Mouse (Mus musculus): ENCODE results near the gene Susd6.
A peak's percentile ranks its signal among the peaks of the same experiment; 100 is the strongest.

DNA sequence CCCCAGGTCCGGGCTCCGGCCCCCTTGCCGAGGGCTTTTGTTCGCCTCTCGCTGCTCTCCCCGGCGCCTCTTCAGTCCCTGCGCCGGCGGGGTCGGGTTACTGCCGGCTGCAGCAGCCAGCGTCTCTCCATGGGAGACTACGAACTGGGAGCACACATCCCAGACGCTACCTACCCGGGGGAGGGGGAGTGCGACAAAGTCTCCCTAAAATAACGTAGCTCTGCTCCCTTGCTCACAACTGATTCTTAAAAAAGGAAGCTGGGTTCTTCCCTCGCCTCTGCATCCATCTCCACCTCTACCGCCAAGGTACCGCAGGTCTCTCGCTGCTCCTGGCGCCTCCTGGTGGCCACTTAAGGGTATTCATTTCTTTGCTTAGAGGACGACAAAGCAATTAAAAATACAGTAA, 29.9 kb upstream of the Susd6 start, which contains the start of gene Ccdc177:
- TF ChIP-seq POLR2A (IDR thresholded peaks at IDR 0.05; ENCODE audit: insufficient read depth, low read depth, low read length) = no peak
- peak; percentile 82; the same call in 1 of the 2 replicates for TF ChIP-seq CTCF (IDR thresholded peaks at IDR 0.05; ENCODE audit: insufficient read depth, low read depth, low read length)

All from olfactory bulb, adult 2 months (tissue).